Mouse (Mus musculus) hindlimb bud, embryonic 11.5 days (tissue): ENCODE data around the gene Pbld2.

Source experiments
- DNase-seq: peaks from one replicate; pipeline ENCODE4 v3.0.0-alpha.2; 2012; ENCODE audit warnings: low read depth, low spot score; ENCODE audit errors: extremely low spot score

Gene Pbld2

GRCm38 (mm10) chr10:63060406-63060805 lies 36.3 kb downstream of the Pbld2 start:
- no peak for DNase-seq

- no peak for DNase-seq
Observed at GRCm38 (mm10) chr10:63061266-63061665, 37.2 kb downstream of the Pbld2 start.

- no peak for DNase-seq
Observed at GRCm38 (mm10) chr10:63062696-63063095, 38.6 kb downstream of the Pbld2 start.

- DNase-seq: no peak
Observed at GRCm38 (mm10) chr10:63063365-63063764, 39.2 kb downstream of the Pbld2 start.

- DNase-seq: no peak
Observed at GRCm38 (mm10) chr10:63064516-63064915, 40.4 kb downstream of the Pbld2 start.

GRCm38 (mm10) chr10:63065561-63065960 lies 41.4 kb downstream of the Pbld2 start:
- DNase-seq: no peak

- DNase-seq: peak; percentile 24
Observed at GRCm38 (mm10) chr10:63065988-63066387, 41.9 kb downstream of the Pbld2 start.

GRCm38 (mm10) chr10:63086304-63086703 lies 62.2 kb downstream of the Pbld2 start:
- no peak for DNase-seq

- DNase-seq: no peak
Observed at GRCm38 (mm10) chr10:63089103-63089757, 65.1 kb downstream of the Pbld2 start.

- DNase-seq: no peak
Observed at GRCm38 (mm10) chr10:63089758-63090571, 65.8 kb downstream of the Pbld2 start.

- no peak for DNase-seq
Observed at GRCm38 (mm10) chr10:63091915-63092314, 67.8 kb downstream of the Pbld2 start.

GRCm38 (mm10) chr10:63092616-63093550 lies 68.8 kb downstream of the Pbld2 start:
- DNase-seq: no peak

GRCm38 (mm10) chr10:63096757-63097156 lies 72.6 kb downstream of the Pbld2 start:
- DNase-seq: peak; percentile 60

GRCm38 (mm10) chr10:63098191-63098590 lies 74.1 kb downstream of the Pbld2 start:
- DNase-seq: no peak

GRCm38 (mm10) chr10:63099521-63099920 lies 75.4 kb downstream of the Pbld2 start, which contains the start of gene Atoh7:
TSS of gene Atoh7 (plus strand) at chr10:63099651.
- no peak for DNase-seq

- no peak for DNase-seq
Observed at GRCm38 (mm10) chr10:63099941-63100562, 75.9 kb downstream of the Pbld2 start.

GRCm38 (mm10) chr10:63100657-63101056 lies 76.5 kb downstream of the Pbld2 start:
- DNase-seq: no peak
